Mouse (Mus musculus) midbrain, embryonic 16.5 days (tissue): ENCODE measurements around the gene Gm7534. TPM values are rescaled to one million over a fixed set of nuclear protein-coding genes. Genes with fewer than 3 reads are reported as not detected.

Experiments
- ATAC-seq: fragments of 200-750 bp; cut with Nextera tagmentation; 2 replicates; pipeline ENCODE4 v1.8.0; 2017; ENCODE audit warnings: moderate TSS enrichment
- H3K27ac ChIP-seq: fragments of 300-500 bp; sonication (generic); 2 replicates; pipeline ENCODE4 v1.5.1; 2014; ENCODE audit warnings: mild to moderate bottlenecking, low read length, mixed read lengths
- H3K27me3 ChIP-seq: fragments of 300-500 bp; sonication (generic); 2 replicates; pipeline ENCODE4 v1.6.1; 2014; ENCODE audit warnings: low read depth, low read length, mixed read lengths; ENCODE audit not compliant: control insufficient read depth, insufficient read depth
- H3K36me3 ChIP-seq: fragments of 300-500 bp; sonication (generic); 2 replicates; pipeline ENCODE4 v1.6.1; 2014; ENCODE audit warnings: mild to moderate bottlenecking, low read length, moderate library complexity, mixed read lengths; ENCODE audit not compliant: control insufficient read depth, insufficient read depth
- H3K4me1 ChIP-seq: fragments of 300-500 bp; sonication (generic); 2 replicates; pipeline ENCODE4 v1.6.1; 2014; ENCODE audit warnings: mild to moderate bottlenecking, low read length, mixed read lengths; ENCODE audit not compliant: control insufficient read depth, insufficient read depth
- H3K4me2 ChIP-seq: fragments of 300-500 bp; sonication (generic); 2 replicates; pipeline ENCODE4 v1.6.1; 2014; ENCODE audit warnings: mild to moderate bottlenecking, low read length, mixed read lengths
- H3K4me3 ChIP-seq: fragments of 300-500 bp; sonication (generic); 2 replicates; pipeline ENCODE4 v1.5.1; 2014; ENCODE audit warnings: low read depth, mild to moderate bottlenecking, low read length, moderate library complexity, mixed read lengths
- H3K9ac ChIP-seq: fragments of 300-500 bp; sonication (generic); 2 replicates; pipeline ENCODE4 v1.6.1; 2014; ENCODE audit warnings: low read depth, low read length, mixed read lengths
- H3K9me3 ChIP-seq: fragments of 300-500 bp; sonication (generic); replicated peaks from 2 replicates; pipeline ENCODE4 v1.6.1; 2014; ENCODE audit warnings: mild to moderate bottlenecking, low read length, mixed read lengths; ENCODE audit not compliant: control insufficient read depth, poor library complexity, severe bottlenecking
- WGBS: fragments of 180-500 bp; shearing (Covaris S2); extraction: QIAGEN DNeasy Blood & Tissue Kit; methylation state at CpG from one replicate; pipeline ENCODE4 v1.1.7; 2014; 5-methylcytosine and 5-hydroxymethylcytosine counted together
- polyA plus RNA-seq: library from polyadenylated mRNA; unstranded; fragments of >200 nt; fragmentation: Nextera tagmentation; extraction: Ambion mirVana; gene quantifications from 2 replicates; pipeline ENCODE4 v1.2.1, GENCODE M21; 2015

The Gm7534 gene
- polyA plus RNA-seq, 1 experiment from 2014 or later, result not detected

- H3K27ac ChIP-seq, result no peak within 1 kb of the TSS
Measured at GRCm38 (mm10) chr4:134245148-134245843, 42.5 kb upstream of the Gm7534 start, which contains the start of gene Zfp593. TSS of gene Zfp593 (minus strand) at chr4:134245592.

GRCm38 (mm10) chr4:134243516-134244250, 40.9 kb upstream of the Gm7534 start, which contains the start of gene E130218I03Rik:
TSS of gene E130218I03Rik (plus strand) at chr4:134243662.
- H3K9ac ChIP-seq, result no peak within 1 kb of the TSS
- no peak for ATAC-seq
- no peaks in the 10 kb centered on the region for H3K36me3 ChIP-seq
- peaks cover 16% of the 10 kb centered on the region for H3K27me3 ChIP-seq
- 92% methylated on average over 17 of the region's 17 CpGs for WGBS
- no peak within 1 kb of the TSS for H3K27ac ChIP-seq
- peak within 1 kb of the TSS; percentile 67 for H3K4me3 ChIP-seq
- H3K4me2 ChIP-seq, result peak within 1 kb of the TSS; percentile 85
- H3K9me3 ChIP-seq, result no peaks in the 10 kb centered on the region
- H3K4me1 ChIP-seq, result peaks cover 14% of the 10 kb centered on the region

More at GRCm38 (mm10) chr4:134245148-134245843, 42.5 kb upstream of the Gm7534 start, which contains the start of gene Zfp593:
- ATAC-seq, result peak; percentile 74
- H3K9me3 ChIP-seq, result no peaks in the 10 kb centered on the region
- peak within 1 kb of the TSS; percentile 85 for H3K4me2 ChIP-seq
- peaks cover 19% of the 10 kb centered on the region for H3K4me1 ChIP-seq
- peak within 1 kb of the TSS; percentile 76 for H3K9ac ChIP-seq
- peak within 1 kb of the TSS; percentile 67 for H3K4me3 ChIP-seq
- H3K27me3 ChIP-seq, result peaks cover 19% of the 10 kb centered on the region
- under 1% methylated on average over 60 of the region's 60 CpGs for WGBS
- H3K36me3 ChIP-seq, result no peaks in the 10 kb centered on the region

- Histone ChIP-seq H3K4me1 (no peaks in the 10 kb centered on the region), H3K4me3 (no peak overlapping the region), H3K27ac (no peak overlapping the region), H3K9me3 (no peaks in the 10 kb centered on the region), H3K4me2 (peak overlapping the region; percentile 5; the same call in 1 of the 2 replicates), H3K36me3 (no peaks in the 10 kb centered on the region), H3K9ac (no peak overlapping the region), H3K27me3 (peaks cover 11% of the 10 kb centered on the region; the same call in 1 of the 2 replicates)
- no peak for ATAC-seq
- WGBS, result 15% methylated on average over 10 of the region's 10 CpGs
Measured at GRCm38 (mm10) chr4:134238686-134239085, 35.9 kb upstream of the Gm7534 start.

GRCm38 (mm10) chr4:134238279-134238651, 35.5 kb upstream of the Gm7534 start, which contains the start of gene Cnksr1:
TSS of gene Cnksr1 (minus strand) at chr4:134238399.
- peaks cover 11% of the 10 kb centered on the region; the same call in 1 of the 2 replicates for H3K27me3 ChIP-seq
- H3K9me3 ChIP-seq, result no peaks in the 10 kb centered on the region
- no peaks in the 10 kb centered on the region for H3K4me1 ChIP-seq
- H3K4me2 ChIP-seq, result peak within 1 kb of the TSS; percentile 5; the same call in 1 of the 2 replicates
- WGBS, result 3% methylated on average over 18 of the region's 18 CpGs
- no peak within 1 kb of the TSS for H3K27ac ChIP-seq
- H3K36me3 ChIP-seq, result no peaks in the 10 kb centered on the region
- ATAC-seq, result no peak
- H3K9ac ChIP-seq, result no peak within 1 kb of the TSS
- no peak within 1 kb of the TSS for H3K4me3 ChIP-seq

- WGBS, result 27% methylated on average over 19 of the region's 19 CpGs
Measured at GRCm38 (mm10) chr4:134237582-134238278, 34.9 kb upstream of the Gm7534 start.

GRCm38 (mm10) chr4:134234876-134235275, 32.1 kb upstream of the Gm7534 start:
- Histone ChIP-seq H3K9me3 (no peaks in the 10 kb centered on the region), H3K9ac (no peak overlapping the region), H3K4me2 (no peak overlapping the region), H3K4me3 (no peak overlapping the region), H3K4me1 (no peaks in the 10 kb centered on the region), H3K27ac (no peak overlapping the region), H3K27me3 (peaks cover 11% of the 10 kb centered on the region; the same call in 1 of the 2 replicates), H3K36me3 (no peaks in the 10 kb centered on the region)
- 85% methylated on average over 5 of the region's 5 CpGs for WGBS
- ATAC-seq, result no peak

More at GRCm38 (mm10) chr4:134237582-134238278, 34.9 kb upstream of the Gm7534 start:
- no peaks in the 10 kb centered on the region for H3K4me1 ChIP-seq
- no peaks in the 10 kb centered on the region for H3K9me3 ChIP-seq
- no peak for ATAC-seq
- no peak overlapping the region for H3K27ac ChIP-seq
- H3K4me3 ChIP-seq, result no peak overlapping the region
- H3K4me2 ChIP-seq, result peak overlapping the region; percentile 5; the same call in 1 of the 2 replicates
- H3K9ac ChIP-seq, result no peak overlapping the region
- H3K36me3 ChIP-seq, result no peaks in the 10 kb centered on the region
- H3K27me3 ChIP-seq, result peaks cover 11% of the 10 kb centered on the region; the same call in 1 of the 2 replicates

GRCm38 (mm10) chr4:134230431-134230830, 27.6 kb upstream of the Gm7534 start:
- 36% methylated on average over 8 of the region's 8 CpGs for WGBS
- Histone ChIP-seq H3K36me3 (no peaks in the 10 kb centered on the region), H3K9ac (no peak overlapping the region), H3K9me3 (no peaks in the 10 kb centered on the region), H3K4me3 (no peak overlapping the region), H3K4me1 (no peaks in the 10 kb centered on the region), H3K4me2 (no peak overlapping the region), H3K27me3 (no peaks in the 10 kb centered on the region), H3K27ac (no peak overlapping the region)
- no peak for ATAC-seq

- Histone ChIP-seq H3K4me1 (no peaks in the 10 kb centered on the region), H3K9ac (no peak within 1 kb of the TSS), H3K36me3 (no peaks in the 10 kb centered on the region), H3K27ac (no peak within 1 kb of the TSS), H3K9me3 (no peaks in the 10 kb centered on the region), H3K27me3 (no peaks in the 10 kb centered on the region), H3K4me3 (no peak within 1 kb of the TSS), H3K4me2 (no peak within 1 kb of the TSS)
- no peak for ATAC-seq
- WGBS, result 77% methylated on average over 8 of the region's 8 CpGs
Measured at GRCm38 (mm10) chr4:134227194-134227593, 24.4 kb upstream of the Gm7534 start, which contains the start of gene Catsper4. TSS of gene Catsper4 (minus strand) at chr4:134227383.
